Mouse (Mus musculus) hindbrain, embryonic 16.5 days (tissue): ENCODE data around the gene Rtn2. TPM values are rescaled to one million over a fixed set of nuclear protein-coding genes. Genes with fewer than 3 reads are reported as not detected.

Source experiments
- ATAC-seq: fragments of 200-750 bp; cut with Nextera tagmentation; 2 replicates; pipeline ENCODE4 v1.8.0; 2017; ENCODE audit warnings: moderate TSS enrichment, moderate library complexity
- H3K27ac ChIP-seq: fragments of 300-500 bp; sonication (generic); 2 replicates; pipeline ENCODE4 v1.5.1; 2014; ENCODE audit warnings: low read depth, mild to moderate bottlenecking, control low read depth, low read length, moderate library complexity
- H3K27me3 ChIP-seq: fragments of 300-500 bp; sonication (generic); replicated peaks from 2 replicates; pipeline ENCODE4 v1.6.1; 2014; ENCODE audit warnings: low read length; ENCODE audit not compliant: control insufficient read depth, insufficient read depth
- H3K36me3 ChIP-seq: fragments of 300-500 bp; sonication (generic); 2 replicates; pipeline ENCODE4 v1.6.1; 2014; ENCODE audit warnings: mild to moderate bottlenecking, low read length, moderate library complexity, mixed read lengths; ENCODE audit not compliant: control insufficient read depth, insufficient read depth
- H3K4me1 ChIP-seq: fragments of 300-500 bp; sonication (generic); 2 replicates; pipeline ENCODE4 v1.6.1; 2014; ENCODE audit warnings: low read depth, low read length; ENCODE audit not compliant: control insufficient read depth, insufficient read depth
- H3K4me2 ChIP-seq: fragments of 300-500 bp; sonication (generic); 2 replicates; pipeline ENCODE4 v1.6.1; 2014; ENCODE audit warnings: mild to moderate bottlenecking, low read length, control low read depth, moderate library complexity
- H3K4me3 ChIP-seq: fragments of 300-500 bp; sonication (generic); 2 replicates; pipeline ENCODE4 v1.5.1; 2014; ENCODE audit warnings: mild to moderate bottlenecking, low read length, control low read depth, moderate library complexity
- H3K9ac ChIP-seq: fragments of 300-500 bp; sonication (generic); 2 replicates; pipeline ENCODE4 v1.6.1; 2014; ENCODE audit warnings: low read depth, mild to moderate bottlenecking, control low read depth, low read length, moderate library complexity
- H3K9me3 ChIP-seq: fragments of 300-500 bp; sonication (generic); 2 replicates; pipeline ENCODE4 v1.6.1; 2014; ENCODE audit warnings: mild to moderate bottlenecking, low read length, moderate library complexity; ENCODE audit not compliant: control insufficient read depth
- WGBS: fragments of 180-500 bp; shearing (Covaris S2); extraction: QIAGEN DNeasy Blood & Tissue Kit; methylation state at CpG from one replicate; pipeline ENCODE4 v1.1.7; 2014; 5-methylcytosine and 5-hydroxymethylcytosine counted together
- polyA plus RNA-seq: library from polyadenylated mRNA; unstranded; fragments of >200 nt; fragmentation: Nextera tagmentation; extraction: Ambion mirVana; gene quantifications from 2 replicates; pipeline ENCODE4 v1.2.1, GENCODE M21; 2015

Gene Rtn2
- polyA plus RNA-seq, 1 experiment from 2014 or later: 126 TPM

DNA sequence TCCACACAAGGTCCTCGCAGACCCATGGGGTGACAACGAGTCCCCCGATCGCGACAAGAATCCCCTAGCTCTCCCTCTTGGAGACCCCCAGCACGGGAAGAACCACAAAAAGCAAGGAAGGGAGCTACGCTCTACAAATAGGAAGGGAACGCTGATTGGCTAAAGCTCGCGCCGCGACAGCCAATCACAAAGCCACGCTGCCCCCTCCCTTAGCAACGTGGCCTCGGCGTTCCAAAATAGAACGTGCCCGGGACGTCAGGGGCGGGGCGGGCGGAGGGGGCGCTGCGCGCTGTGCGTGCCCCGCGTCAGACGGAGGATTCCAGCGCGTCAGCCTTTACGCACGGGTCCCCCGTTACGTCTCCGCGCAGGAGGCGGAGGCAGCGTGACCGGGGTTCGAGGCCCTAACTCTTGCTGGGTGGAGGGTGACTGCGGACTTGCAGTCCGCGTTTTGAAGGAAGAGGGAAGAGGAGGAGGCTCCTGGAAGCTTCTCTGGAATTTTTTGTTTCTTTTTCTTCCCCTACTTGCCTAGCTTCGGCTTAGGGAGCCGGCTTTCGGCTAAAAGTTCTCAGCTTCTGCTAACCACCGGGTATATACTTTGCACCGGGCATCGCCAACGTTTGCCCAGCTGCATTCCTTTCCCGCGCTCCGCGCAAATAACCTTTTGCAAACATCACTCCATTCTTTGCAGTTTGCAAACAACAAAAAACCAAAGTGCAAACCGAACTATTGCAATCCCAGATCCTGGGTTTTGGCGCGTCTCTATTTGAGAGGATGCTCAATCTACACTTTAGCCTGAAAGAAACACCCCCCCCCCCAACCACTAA, 26.2 kb downstream of the Rtn2 start:
- Histone ChIP-seq H3K4me2 (peak overlapping the region; percentile 99), H3K4me1 (peaks cover 39% of the 10 kb centered on the region), H3K9me3 (no peaks in the 10 kb centered on the region), H3K27me3 (peaks cover 36% of the 10 kb centered on the region), H3K36me3 (no peaks in the 10 kb centered on the region), H3K27ac (peak overlapping the region; percentile 72), H3K9ac (peak overlapping the region; percentile 65), H3K4me3 (peak overlapping the region; percentile 52)
- peak; percentile 89 for ATAC-seq
- WGBS: under 1% methylated on average over 58 of the region's 58 CpGs

DNA sequence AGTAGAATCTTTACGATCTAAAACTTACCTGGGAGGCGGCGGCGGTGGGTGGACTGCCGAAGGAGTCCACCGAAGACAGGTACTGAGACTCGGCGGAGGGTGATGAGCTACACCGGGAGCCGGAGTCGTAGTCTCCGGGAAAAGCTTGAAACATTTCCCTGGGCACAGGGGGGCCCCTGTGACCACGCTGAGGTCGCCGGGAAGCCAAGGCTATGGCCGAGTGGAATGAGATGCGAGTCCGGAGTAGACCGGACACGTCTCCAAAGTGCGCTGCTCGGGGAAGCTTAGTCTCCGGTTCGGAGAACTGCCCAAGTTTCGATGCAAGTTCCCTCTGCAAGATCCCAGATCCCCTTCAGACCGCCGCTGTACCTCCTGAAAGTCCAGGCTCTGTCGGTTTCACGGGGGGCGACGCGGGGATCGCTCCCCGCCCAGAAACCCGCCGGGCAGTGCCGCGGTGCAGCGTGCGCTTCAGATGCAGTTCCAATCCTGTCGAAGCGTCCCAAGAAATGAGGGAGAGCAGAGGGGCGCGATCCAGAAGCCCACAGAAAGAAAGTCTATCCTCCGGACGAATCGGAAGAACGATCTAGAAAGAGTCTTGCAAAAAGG, 27.0 kb downstream of the Rtn2 start:
- peaks cover 29% of the 10 kb centered on the region for H3K27me3 ChIP-seq
- peak overlapping the region; percentile 12 for H3K9ac ChIP-seq
- no peak overlapping the region for H3K27ac ChIP-seq
- ATAC-seq: no peak
- H3K4me3 ChIP-seq: peak overlapping the region; percentile 52
- H3K4me1 ChIP-seq: peaks cover 33% of the 10 kb centered on the region
- under 1% methylated on average over 48 of the region's 48 CpGs for whole genome bisulfite sequencing
- H3K9me3 ChIP-seq: no peaks in the 10 kb centered on the region
- peak overlapping the region; percentile 99 for H3K4me2 ChIP-seq
- H3K36me3 ChIP-seq: no peaks in the 10 kb centered on the region

DNA sequence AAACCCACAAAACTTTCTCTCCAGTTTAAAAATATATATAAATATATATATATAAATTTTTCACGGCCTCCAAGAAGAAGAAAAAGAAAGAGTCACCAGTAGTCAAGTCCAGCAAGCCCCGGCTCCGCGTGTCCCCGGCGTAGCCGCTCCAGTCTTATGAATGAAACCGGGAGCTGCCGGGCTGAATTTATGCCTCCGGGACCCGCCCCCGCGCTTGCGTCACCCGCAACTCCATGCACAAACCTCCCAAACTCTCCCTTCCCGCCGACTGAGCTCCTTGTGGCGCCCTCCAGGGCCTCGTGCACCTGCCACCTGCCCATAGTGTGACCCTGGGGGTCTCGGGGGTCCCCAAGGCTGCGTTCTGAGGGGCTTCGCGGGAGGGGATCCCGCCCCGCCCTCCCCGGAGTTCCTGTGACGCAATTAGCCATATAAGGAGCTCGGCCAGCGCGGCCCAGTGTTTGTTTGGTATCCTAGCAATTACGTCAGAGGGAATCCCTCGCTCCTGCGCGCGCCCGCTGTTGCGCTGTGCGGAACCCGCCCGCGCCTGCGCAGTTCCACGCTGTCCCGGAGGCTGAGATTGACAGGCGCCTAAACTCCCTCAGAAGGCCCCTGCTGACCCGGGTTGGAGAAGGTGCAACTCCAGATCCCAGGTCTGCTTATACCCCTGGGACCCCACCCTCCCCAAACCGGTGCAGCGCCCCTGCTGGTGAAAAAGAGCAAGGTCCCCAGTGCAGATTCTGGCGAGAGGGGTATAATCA, 27.6 kb downstream of the Rtn2 start, which contains the start of gene Fosb:
Gene Fosb, minus strand, starts transcription at position 168 of the 758 bp plus-strand sequence.
- H3K4me1 ChIP-seq: peaks cover 27% of the 10 kb centered on the region
- peak within 1 kb of the TSS; percentile 52 for H3K4me3 ChIP-seq
- peak; percentile 87 for ATAC-seq
- H3K27ac ChIP-seq: no peak within 1 kb of the TSS
- peak within 1 kb of the TSS; percentile 99 for H3K4me2 ChIP-seq
- under 1% methylated on average over 42 of the region's 49 CpGs for WGBS
- H3K36me3 ChIP-seq: no peaks in the 10 kb centered on the region
- peaks cover 25% of the 10 kb centered on the region for H3K27me3 ChIP-seq
- peak within 1 kb of the TSS; percentile 63 for H3K9ac ChIP-seq
- no peaks in the 10 kb centered on the region for H3K9me3 ChIP-seq

DNA sequence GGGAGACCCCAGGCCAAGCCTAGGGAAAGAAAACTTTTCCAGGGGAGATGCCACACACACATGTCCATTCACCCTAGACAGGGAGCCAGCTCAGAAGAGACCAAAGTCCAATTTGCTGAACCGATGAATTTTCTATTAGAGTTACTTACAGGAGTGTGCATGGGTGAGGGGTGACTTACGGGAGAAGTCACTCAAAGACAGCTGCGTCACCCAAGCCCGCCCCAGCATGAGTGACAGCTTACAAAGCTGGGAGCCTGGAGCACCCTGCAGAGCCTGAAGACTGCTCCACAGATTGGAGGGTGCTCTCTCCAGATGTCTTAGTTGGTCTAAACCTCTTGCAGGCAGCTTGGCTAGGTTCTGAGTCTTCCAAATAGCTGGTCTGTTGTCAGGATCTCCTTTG, 29.6 kb downstream of the Rtn2 start:
- H3K4me3 ChIP-seq: no peak overlapping the region
- peaks cover 8% of the 10 kb centered on the region for H3K27me3 ChIP-seq
- peaks cover 24% of the 10 kb centered on the region for H3K4me1 ChIP-seq
- H3K27ac ChIP-seq: no peak overlapping the region
- no peak for ATAC-seq
- H3K9ac ChIP-seq: no peak overlapping the region
- H3K36me3 ChIP-seq: no peaks in the 10 kb centered on the region
- no peak overlapping the region for H3K4me2 ChIP-seq
- no peaks in the 10 kb centered on the region for H3K9me3 ChIP-seq
- WGBS: 33% methylated on average over 4 of the region's 4 CpGs

DNA sequence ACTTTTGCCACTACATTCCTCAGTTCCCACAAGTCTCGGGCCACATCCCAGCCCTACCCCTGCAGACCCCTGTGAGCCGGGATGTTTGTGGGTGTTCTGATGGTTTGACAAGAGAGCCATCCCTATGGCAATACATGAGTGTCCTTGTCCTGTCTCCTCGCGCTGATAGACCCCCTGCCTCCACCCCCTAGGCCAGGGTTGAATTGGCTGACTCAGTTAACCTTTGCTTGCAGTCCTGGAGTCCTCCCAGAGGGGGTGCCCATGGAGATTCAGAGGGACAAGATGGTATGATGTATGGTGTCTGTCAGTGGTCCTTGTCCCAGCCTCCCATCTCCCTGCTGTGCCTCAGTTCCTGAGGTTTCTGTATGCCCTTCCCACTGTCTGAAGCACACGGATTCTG, 31.6 kb downstream of the Rtn2 start:
- WGBS: 47% methylated on average over 5 of the region's 5 CpGs

DNA sequence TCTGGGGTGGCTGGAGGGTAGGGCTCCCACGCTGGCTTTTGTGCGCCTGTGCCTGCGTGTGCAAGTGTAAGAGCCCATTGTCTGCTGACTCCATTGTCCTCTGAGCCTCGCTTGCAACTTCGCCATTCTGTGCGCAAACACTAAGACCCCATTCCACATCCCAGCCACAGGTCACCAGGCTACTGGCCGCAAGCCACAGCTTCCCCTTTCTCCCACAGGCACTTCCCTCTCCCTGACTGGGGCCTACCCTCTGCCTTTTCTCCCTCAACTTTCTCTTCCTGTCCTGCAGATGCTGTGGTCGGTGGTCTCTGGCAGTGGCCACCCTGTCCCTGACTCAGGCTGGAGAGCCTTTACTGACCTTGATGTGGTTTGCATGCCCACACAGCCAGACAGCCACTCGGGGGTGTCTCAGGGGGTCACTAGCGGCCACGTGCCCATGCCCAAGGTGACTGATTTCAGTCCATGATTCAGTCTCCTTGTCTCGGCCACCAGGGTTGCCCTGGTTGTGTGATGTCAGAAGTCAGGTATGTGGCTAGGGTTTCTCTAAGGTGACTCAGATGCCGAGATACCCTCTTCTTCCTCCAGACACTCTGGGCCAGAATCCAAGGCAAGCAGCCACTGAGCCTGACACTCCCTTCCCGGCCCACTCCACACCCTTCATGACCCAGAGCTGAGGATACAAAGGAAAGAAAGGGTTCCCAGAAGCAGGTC, 34.2 kb downstream of the Rtn2 start:
- no peak for ATAC-seq
- WGBS: 37% methylated on average over 14 of the region's 14 CpGs
- peaks cover 2% of the 10 kb centered on the region; the same call in 1 of the 2 replicates for H3K27me3 ChIP-seq
- H3K4me2 ChIP-seq: no peak overlapping the region
- H3K4me3 ChIP-seq: no peak overlapping the region
- H3K27ac ChIP-seq: no peak overlapping the region
- H3K9me3 ChIP-seq: no peaks in the 10 kb centered on the region
- no peaks in the 10 kb centered on the region for H3K36me3 ChIP-seq
- no peak overlapping the region for H3K9ac ChIP-seq
- peaks cover 12% of the 10 kb centered on the region for H3K4me1 ChIP-seq

More for the DNA sequence above, 31.6 kb downstream of the Rtn2 start:
- no peaks in the 10 kb centered on the region for H3K9me3 ChIP-seq
- no peak overlapping the region for H3K4me3 ChIP-seq
- no peak overlapping the region for H3K27ac ChIP-seq
- H3K36me3 ChIP-seq: no peaks in the 10 kb centered on the region
- peaks cover 2% of the 10 kb centered on the region; the same call in 1 of the 2 replicates for H3K27me3 ChIP-seq
- no peak overlapping the region for H3K9ac ChIP-seq
- H3K4me2 ChIP-seq: no peak overlapping the region
- H3K4me1 ChIP-seq: peaks cover 11% of the 10 kb centered on the region
- no peak for ATAC-seq

DNA sequence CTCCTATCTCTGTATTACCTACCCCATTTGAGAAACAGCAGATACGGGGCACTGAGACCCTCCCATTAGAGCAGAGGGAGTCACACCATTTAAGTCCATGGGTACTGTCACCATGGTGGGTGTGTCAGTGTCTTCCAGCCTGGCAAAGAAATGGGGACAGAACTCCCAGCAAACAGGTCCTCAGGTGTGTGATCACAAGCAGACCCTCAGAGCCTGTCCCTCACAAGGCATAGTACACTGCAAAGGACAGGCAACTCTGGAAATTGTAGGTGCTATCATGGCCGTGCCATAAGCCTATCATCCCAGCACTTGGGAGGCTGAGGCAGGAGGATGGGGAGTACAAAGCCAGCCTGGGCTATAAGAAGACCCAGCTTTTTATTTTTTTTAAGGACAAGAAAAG, 35.8 kb downstream of the Rtn2 start:
- Histone ChIP-seq H3K9ac (no peak overlapping the region), H3K4me3 (no peak overlapping the region), H3K4me1 (peaks cover 12% of the 10 kb centered on the region), H3K27ac (no peak overlapping the region), H3K27me3 (no peaks in the 10 kb centered on the region; the same call in 1 of the 2 replicates), H3K9me3 (no peaks in the 10 kb centered on the region), H3K36me3 (no peaks in the 10 kb centered on the region), H3K4me2 (no peak overlapping the region)
- no peak for ATAC-seq
- WGBS: 80% methylated on average over 2 of the region's 2 CpGs

DNA sequence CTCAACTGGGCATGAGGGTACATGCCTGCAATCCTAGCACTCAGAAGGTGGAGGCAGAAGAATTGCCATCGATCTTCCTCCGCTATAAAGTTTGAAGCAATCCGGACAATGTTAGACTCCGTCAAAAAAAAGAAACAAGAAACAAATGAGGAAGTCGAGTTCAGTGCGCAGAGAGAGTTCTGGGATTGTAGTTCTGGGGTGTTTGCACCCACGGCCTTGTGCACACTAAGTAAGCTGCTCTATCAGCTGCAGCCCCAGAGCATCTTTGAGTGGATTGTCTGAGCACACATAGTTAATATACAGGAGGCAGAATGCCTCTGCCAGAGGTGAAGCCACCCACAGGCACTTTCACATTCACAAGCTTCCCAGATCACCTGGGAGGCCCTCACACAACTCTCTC, 36.3 kb downstream of the Rtn2 start:
- Histone ChIP-seq H3K27me3 (no peaks in the 10 kb centered on the region; the same call in 1 of the 2 replicates), H3K27ac (no peak overlapping the region), H3K4me3 (no peak overlapping the region), H3K9me3 (no peaks in the 10 kb centered on the region), H3K4me2 (no peak overlapping the region), H3K36me3 (no peaks in the 10 kb centered on the region), H3K9ac (no peak overlapping the region), H3K4me1 (peaks cover 12% of the 10 kb centered on the region)
- no peak for ATAC-seq
- 78% methylated on average over 7 of the region's 7 CpGs for WGBS
